Mouse (Mus musculus) MEL (cell line): ENCODE measurements around the gene Ablim1. TPM values are rescaled to one million over a fixed set of nuclear protein-coding genes. Genes with fewer than 3 reads are reported as not detected.

Experiments used
- DNase-seq: peaks from one replicate; pipeline ENCODE4 v3.0.0; 2011; ENCODE audit warnings: low read depth, low spot score
- H3K27ac ChIP-seq: 2 replicates; pipeline ENCODE4 v1.5.1; 2012; ENCODE audit warnings: low read depth, mild to moderate bottlenecking, control low read depth, low read length, moderate library complexity; ENCODE audit not compliant: control insufficient read depth
- H3K27me3 ChIP-seq, 2 experiments: fragments of 150-350 bp in 1 of 2; sonication (generic) in 1 of 2; 2 replicates each; pipeline ENCODE4 v1.6.1; 2012; ENCODE audit warnings: low read length in 2 of 2, mild to moderate bottlenecking in 2 of 2, improper control_type of control experiment in 1 of 2, moderate library complexity in 1 of 2; ENCODE audit not compliant: insufficient read depth in 2 of 2, control insufficient read depth in 1 of 2
- H3K36me3 ChIP-seq, 2 experiments: 2 replicates each; pipeline ENCODE4 v1.6.1; 2012 to 2014; ENCODE audit warnings: low read length in 2 of 2, improper control_type of control experiment in 1 of 2, inconsistent platforms in 1 of 2, mild to moderate bottlenecking in 1 of 2; ENCODE audit not compliant: insufficient read depth in 2 of 2, control insufficient read depth in 1 of 2
- H3K4me1 ChIP-seq, 2 experiments: fragments of 150-350 bp in 1 of 2; sonication (generic) in 1 of 2; 2 replicates each; pipeline ENCODE4 v1.6.1; 2012; ENCODE audit warnings: low read length in 2 of 2, improper control_type of control experiment in 1 of 2, mild to moderate bottlenecking in 1 of 2; ENCODE audit not compliant: insufficient read depth in 2 of 2, control insufficient read depth in 1 of 2
- H3K4me3 ChIP-seq, 2 experiments: fragments of 150-350 bp in 1 of 2; sonication (generic) in 1 of 2; 2 replicates each; pipeline ENCODE4 v1.5.1; 2012; ENCODE audit warnings: low read depth in 2 of 2, low read length in 2 of 2, mild to moderate bottlenecking in 2 of 2, moderate library complexity in 2 of 2, control low read depth in 1 of 2, improper control_type of control experiment in 1 of 2; ENCODE audit not compliant: control insufficient read depth in 1 of 2, insufficient read depth in 1 of 2
- H3K79me2 ChIP-seq: 2 replicates; pipeline ENCODE4 v1.6.1; 2012; ENCODE audit warnings: mild to moderate bottlenecking, low read length, moderate library complexity; ENCODE audit not compliant: control insufficient read depth, poor library complexity, insufficient read depth
- H3K9ac ChIP-seq: 2 replicates; pipeline ENCODE4 v1.6.1; 2012; ENCODE audit warnings: low read depth, mild to moderate bottlenecking, control low read depth, low read length, moderate library complexity; ENCODE audit not compliant: control insufficient read depth, poor library complexity, severe bottlenecking
- H3K9me3 ChIP-seq: fragments of 150-350 bp; sonication (generic); replicated peaks from 2 replicates; pipeline ENCODE4 v1.6.1; 2012; ENCODE audit warnings: mild to moderate bottlenecking, low read length, improper control_type of control experiment, moderate library complexity; ENCODE audit not compliant: insufficient read depth
- BHLHE40 ChIP-seq: IDR thresholded peaks from 2 replicates; pipeline ENCODE4 v1.6.1; 2012; ENCODE audit warnings: low read depth, mild to moderate bottlenecking, inconsistent platforms, low read length, improper control_type of control experiment, borderline replicate concordance
- CHD2 ChIP-seq: IDR thresholded peaks from 2 replicates; pipeline ENCODE4 v1.6.1; 2011; ENCODE audit warnings: low read length, improper control_type of control experiment
- E2F4 ChIP-seq: IDR thresholded peaks from 2 replicates; pipeline ENCODE4 v1.6.1; 2011; ENCODE audit warnings: low read depth, low read length, improper control_type of control experiment, borderline replicate concordance
- ELF1 ChIP-seq: IDR thresholded peaks from 2 replicates; pipeline ENCODE4 v1.6.1; 2014; ENCODE audit warnings: low read depth, mild to moderate bottlenecking, inconsistent platforms, low read length, improper control_type of control experiment, moderate library complexity
- ETS1 ChIP-seq: IDR thresholded peaks from 2 replicates; pipeline ENCODE4 v1.6.1; 2012; ENCODE audit warnings: low read depth, mild to moderate bottlenecking, inconsistent platforms, low read length, improper control_type of control experiment, moderate library complexity
- GABPA ChIP-seq: IDR thresholded peaks from 2 replicates; pipeline ENCODE4 v1.6.1; 2012; ENCODE audit warnings: low read depth, mild to moderate bottlenecking, inconsistent platforms, low read length, improper control_type of control experiment, moderate library complexity
- GATA1 ChIP-seq: IDR thresholded peaks from 2 replicates; pipeline ENCODE4 v1.6.1; 2011; ENCODE audit warnings: low read depth, low read length, improper control_type of control experiment
- HCFC1 ChIP-seq: IDR thresholded peaks from 2 replicates; pipeline ENCODE4 v1.6.1; 2012; ENCODE audit warnings: low read depth, mild to moderate bottlenecking, inconsistent platforms, low read length, improper control_type of control experiment, moderate library complexity
- MAFK ChIP-seq: IDR thresholded peaks from 2 replicates; pipeline ENCODE4 v1.6.1; 2011; ENCODE audit warnings: low read depth, mild to moderate bottlenecking, low read length, improper control_type of control experiment, borderline replicate concordance
- MAX ChIP-seq: IDR thresholded peaks from 2 replicates; pipeline ENCODE4 v1.6.1; 2011; ENCODE audit warnings: low read length, improper control_type of control experiment
- MEF2A ChIP-seq: IDR thresholded peaks from 2 replicates; pipeline ENCODE4 v1.6.1; 2014; ENCODE audit warnings: low read depth, mild to moderate bottlenecking, inconsistent platforms, low read length, improper control_type of control experiment; ENCODE audit not compliant: poor library complexity, insufficient replicate concordance, severe bottlenecking; ENCODE audit errors: extremely low read depth
- MXI1 ChIP-seq: IDR thresholded peaks from 2 replicates; pipeline ENCODE4 v1.6.1; 2011; ENCODE audit warnings: mild to moderate bottlenecking, low read depth, low read length, improper control_type of control experiment
- MYB ChIP-seq: IDR thresholded peaks from 2 replicates; pipeline ENCODE4 v1.6.1; 2011; ENCODE audit warnings: mild to moderate bottlenecking, low read depth, low read length, improper control_type of control experiment
- MYC ChIP-seq: IDR thresholded peaks from 2 replicates; pipeline ENCODE4 v1.6.1; 2011; ENCODE audit warnings: low read depth, mild to moderate bottlenecking, low read length, improper control_type of control experiment, moderate library complexity
- NELFE ChIP-seq: IDR thresholded peaks from 2 replicates; pipeline ENCODE4 v1.6.1; 2011; ENCODE audit warnings: low read depth, low read length, improper control_type of control experiment
- NRF1 ChIP-seq: IDR thresholded peaks from 2 replicates; pipeline ENCODE4 v1.6.1; 2014; ENCODE audit warnings: low read depth, mild to moderate bottlenecking, inconsistent platforms, low read length, improper control_type of control experiment, moderate library complexity; ENCODE audit not compliant: poor library complexity, insufficient read depth, severe bottlenecking
- POLR2A ChIP-seq, 2 experiments: IDR thresholded peaks; 2 replicates each; pipeline ENCODE4 v1.6.1; 2011 to 2012; ENCODE audit warnings: low read length in 2 of 2, mild to moderate bottlenecking in 2 of 2, control low read depth in 1 of 2, improper control_type of control experiment in 1 of 2, low read depth in 1 of 2, moderate library complexity in 1 of 2; ENCODE audit not compliant: control insufficient read depth in 1 of 2, insufficient read depth in 1 of 2, poor library complexity in 1 of 2
- POLR2AphosphoS2 ChIP-seq: IDR thresholded peaks from 2 replicates; pipeline ENCODE4 v1.6.1; 2011; ENCODE audit warnings: low read length, improper control_type of control experiment
- POLR2AphosphoS5 ChIP-seq: IDR thresholded peaks from 2 replicates; pipeline ENCODE4 v1.6.1; 2012; ENCODE audit warnings: low read depth, borderline replicate concordance, mild to moderate bottlenecking, inconsistent platforms, low read length, moderate library complexity, mixed read lengths
- RAD21 ChIP-seq: IDR thresholded peaks from 2 replicates; pipeline ENCODE4 v1.6.1; 2011; ENCODE audit warnings: mild to moderate bottlenecking, low read depth, low read length, improper control_type of control experiment
- RCOR1 ChIP-seq: IDR thresholded peaks from 2 replicates; pipeline ENCODE4 v1.6.1; 2012; ENCODE audit warnings: low read depth, mild to moderate bottlenecking, inconsistent platforms, low read length, improper control_type of control experiment
- TBP ChIP-seq: IDR thresholded peaks from 2 replicates; pipeline ENCODE4 v1.8.0; 2011; ENCODE audit warnings: low read depth, low read length, improper control_type of control experiment
- USF1 ChIP-seq: IDR thresholded peaks from 2 replicates; pipeline ENCODE4 v1.6.1; 2014; ENCODE audit warnings: low read depth, mild to moderate bottlenecking, inconsistent platforms, low read length, improper control_type of control experiment, moderate library complexity
- ZKSCAN1 ChIP-seq: IDR thresholded peaks from 2 replicates; pipeline ENCODE4 v1.6.1; 2012; ENCODE audit warnings: low read depth, mild to moderate bottlenecking, inconsistent platforms, low read length, improper control_type of control experiment, moderate library complexity
- ZMIZ1 ChIP-seq: IDR thresholded peaks from 2 replicates; pipeline ENCODE4 v1.6.1; 2012; ENCODE audit warnings: low read depth, mild to moderate bottlenecking, inconsistent platforms, low read length, improper control_type of control experiment, moderate library complexity
- ZNF384 ChIP-seq: IDR thresholded peaks from 2 replicates; pipeline ENCODE4 v1.6.1; 2012; ENCODE audit warnings: low read depth, mild to moderate bottlenecking, inconsistent platforms, low read length, improper control_type of control experiment
- polyA plus RNA-seq, 2 experiments: library from polyadenylated mRNA; stranded (reverse) in 1 of 2; unstranded in 1 of 2; fragments of >175 nt in 1 of 2; fragments of >200 nt in 1 of 2; gene quantifications; 2 replicates each; pipeline versions ENCODE4 v1.2.1 to v1.2.4; 2012; ENCODE audit warnings: low replicate concordance in 2 of 2, low read depth in 1 of 2; ENCODE audit not compliant: insufficient read length in 2 of 2, insufficient read depth in 1 of 2, missing spikeins in 1 of 2
- total RNA-seq: library from RNA; depleted of rRNA; stranded (reverse); fragments of 300-350 nt; gene quantifications from 2 replicates; pipeline ENCODE4 v1.2.3, GENCODE M21; 2012

Ablim1 gene
- total and polyA plus RNA-seq, 3 experiments = not detected

DNA sequence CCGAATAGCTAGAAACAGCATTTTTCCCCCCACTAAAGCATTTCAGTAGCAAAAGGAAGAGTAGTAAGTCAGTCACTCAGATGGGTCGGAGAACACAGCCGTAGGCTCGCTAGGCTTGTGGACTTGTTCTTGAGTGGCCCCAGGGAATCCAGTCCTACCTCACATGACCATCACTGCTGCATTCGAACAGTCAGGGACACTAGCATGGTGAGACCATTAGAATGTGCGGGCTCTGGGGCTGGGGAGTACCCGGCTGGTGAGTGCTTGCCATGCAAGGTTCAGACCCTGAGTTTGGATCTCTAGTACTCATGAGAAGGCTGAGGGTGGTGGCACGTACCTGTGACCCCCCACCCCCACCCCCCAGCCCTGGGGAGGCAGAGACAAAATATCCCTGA, 296.9 kb downstream of the Ablim1 start:
- H3K27ac ChIP-seq = no peak overlapping the region
- no peaks in the 10 kb centered on the region for H3K36me3 ChIP-seq
- no peaks in the 10 kb centered on the region for H3K79me2 ChIP-seq
- no peak overlapping the region for H3K4me3 ChIP-seq
- H3K27me3 ChIP-seq = no peaks in the 10 kb centered on the region
- H3K9ac ChIP-seq = no peak overlapping the region
- H3K9me3 ChIP-seq = no peaks in the 10 kb centered on the region
- TF ChIP-seq GABPA (no peak), ZKSCAN1 (no peak), POLR2AphosphoS5 (no peak), POLR2A (IDR thresholded peaks at IDR 0.05; ENCODE audit: control insufficient read depth in 1 of 2, insufficient read depth in 1 of 2, low read depth in 1 of 2, low read length in 2 of 2, poor library complexity in 1 of 2) (no peak), POLR2AphosphoS2 (no peak), USF1 (no peak), TBP (no peak), MYB (no peak), RCOR1 (no peak), MAFK (no peak), ETS1 (no peak), MEF2A (no peak), RAD21 (no peak), E2F4 (no peak), HCFC1 (no peak), MXI1 (no peak), MAX (no peak), ZMIZ1 (no peak), ZNF384 (no peak)
- DNase-seq = no peak
- H3K4me1 ChIP-seq = no peaks in the 10 kb centered on the region

DNA sequence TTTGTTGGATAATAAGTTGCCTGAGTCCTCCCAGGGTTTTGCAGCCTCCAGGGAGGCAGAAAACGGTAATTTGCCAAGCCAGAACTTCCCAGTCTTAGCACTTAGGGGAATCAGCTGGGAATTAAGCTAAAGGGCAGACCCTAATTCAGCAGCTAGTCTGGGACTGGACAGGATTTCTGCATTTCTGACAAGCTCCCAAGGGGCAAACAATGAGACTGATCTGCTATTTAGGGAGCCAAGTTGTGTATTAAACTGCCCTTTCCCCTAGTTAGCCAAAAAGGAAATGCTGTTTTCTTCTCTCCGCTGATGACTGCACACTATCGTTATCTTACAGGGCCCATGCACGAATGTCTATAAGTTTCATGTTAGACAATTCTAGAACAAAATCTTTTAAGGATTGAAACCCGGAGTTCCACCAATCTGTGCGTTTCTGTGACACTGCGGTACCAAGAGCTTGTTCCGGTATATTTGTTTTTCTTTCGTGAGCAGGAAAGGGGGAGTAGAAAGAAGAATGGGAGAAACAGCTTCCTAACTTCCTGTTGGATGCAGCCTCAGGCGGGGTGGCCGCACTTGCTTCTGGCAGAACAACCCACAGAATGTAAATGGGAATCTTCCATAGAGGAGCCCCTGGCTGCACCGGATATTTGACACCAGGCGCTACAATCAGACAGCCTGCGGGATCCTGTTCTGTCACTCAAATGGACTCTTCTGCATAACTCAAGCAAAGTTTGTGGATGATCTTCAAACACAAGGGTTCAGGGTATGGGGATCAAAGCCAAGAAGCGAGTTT, 297.5 kb downstream of the Ablim1 start:
- Histone ChIP-seq H3K79me2 (no peaks in the 10 kb centered on the region), H3K4me1 (no peaks in the 10 kb centered on the region), H3K9me3 (no peaks in the 10 kb centered on the region), H3K27ac (no peak overlapping the region), H3K27me3 (no peaks in the 10 kb centered on the region), H3K36me3 (no peaks in the 10 kb centered on the region), H3K9ac (no peak overlapping the region), H3K4me3 (no peak overlapping the region)
- no peak for DNase-seq
- no peak for TF ChIP-seq GABPA
- no peak for TF ChIP-seq BHLHE40
- TF ChIP-seq NRF1 = no peak
- TF ChIP-seq RAD21 = no peak
- TF ChIP-seq MYC = no peak
- TF ChIP-seq ZMIZ1 = no peak
- no peak for TF ChIP-seq CHD2
- TF ChIP-seq ZNF384 = no peak
- no peak for TF ChIP-seq GATA1
- TF ChIP-seq NELFE = no peak
- TF ChIP-seq TBP = no peak
- TF ChIP-seq POLR2AphosphoS5 = no peak
- TF ChIP-seq ELF1 = no peak
- TF ChIP-seq HCFC1 = no peak
- TF ChIP-seq, all 39 proteins: peak for 0
